Mouse (Mus musculus) lung, postnatal 10 days (tissue): ENCODE data around the gene Veph1.

Source experiments
- DNase-seq: peaks from one replicate; pipeline ENCODE4 v3.0.0; 2021

Gene Veph1

DNA sequence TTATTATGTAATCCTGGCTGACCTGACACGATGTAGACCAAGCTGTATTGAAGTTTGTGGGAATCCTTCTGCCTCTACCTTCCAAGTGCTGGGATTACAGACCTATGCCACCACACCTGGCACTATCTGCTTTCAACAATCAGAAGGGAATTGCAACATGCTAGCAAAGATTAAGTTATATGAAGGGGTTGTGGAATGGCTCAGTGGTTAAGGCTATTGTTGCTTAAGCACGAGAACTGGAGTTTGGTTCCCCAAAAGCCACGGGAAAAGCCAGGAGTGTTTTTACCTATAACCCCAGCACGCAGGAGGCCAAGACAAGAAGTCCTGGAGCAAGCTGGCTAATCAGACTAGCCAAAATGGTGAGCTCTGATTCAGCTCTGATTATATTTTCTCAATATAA is 291.6 kb downstream of the Veph1 start:
- no peak for DNase-seq

DNA sequence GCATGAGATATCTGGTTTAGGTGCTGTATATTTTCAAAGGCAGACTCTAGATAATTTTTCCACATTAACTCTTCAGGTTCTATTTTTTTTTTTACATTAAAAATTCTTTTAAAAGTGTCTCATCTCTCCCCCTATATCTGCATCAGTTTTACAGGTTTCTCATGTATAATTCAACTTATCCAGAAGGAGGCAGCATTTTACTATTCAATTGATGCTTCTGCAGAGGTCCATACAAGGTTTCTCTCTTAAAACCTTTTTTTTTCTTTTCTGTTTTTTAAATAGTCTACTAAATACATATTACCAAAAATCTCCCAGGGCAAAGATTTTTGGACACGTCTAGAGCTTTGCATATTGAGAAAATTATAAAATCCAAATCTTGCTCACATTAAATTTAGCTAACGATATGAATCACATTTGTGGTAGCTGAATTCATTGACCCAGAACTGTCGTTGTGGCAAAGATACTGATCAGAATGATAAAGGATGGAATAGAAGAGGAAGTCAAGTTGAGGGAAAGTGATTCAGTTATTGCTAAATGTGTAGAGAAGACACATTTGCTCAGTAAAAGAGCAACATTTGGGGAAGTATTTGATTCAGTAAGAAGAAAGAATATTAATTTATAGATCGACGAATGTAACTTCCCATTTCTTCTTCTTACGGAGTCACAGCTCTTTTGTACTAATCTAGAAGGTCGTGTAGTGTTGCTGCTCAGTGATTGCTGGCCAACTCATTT is 292.3 kb downstream of the Veph1 start:
- no peak for DNase-seq
